Mouse (Mus musculus) testis, adult 2 months (tissue): ENCODE results near the gene Sp9.

Experiments used
- CTCF ChIP-seq: fragments of 200-500 bp; IDR thresholded peaks from 2 replicates; pipeline ENCODE4 v1.5.1; 2012; ENCODE audit warnings: low read depth, mild to moderate bottlenecking, inconsistent platforms, low read length, moderate library complexity; ENCODE audit not compliant: control insufficient read depth, insufficient read depth, insufficient replicate concordance
- POLR2A ChIP-seq: fragments of 200-500 bp; IDR thresholded peaks from 2 replicates; pipeline ENCODE4 v1.6.1; 2012; ENCODE audit warnings: low read depth, mild to moderate bottlenecking, inconsistent platforms, low read length, moderate library complexity; ENCODE audit not compliant: control insufficient read depth

DNA sequence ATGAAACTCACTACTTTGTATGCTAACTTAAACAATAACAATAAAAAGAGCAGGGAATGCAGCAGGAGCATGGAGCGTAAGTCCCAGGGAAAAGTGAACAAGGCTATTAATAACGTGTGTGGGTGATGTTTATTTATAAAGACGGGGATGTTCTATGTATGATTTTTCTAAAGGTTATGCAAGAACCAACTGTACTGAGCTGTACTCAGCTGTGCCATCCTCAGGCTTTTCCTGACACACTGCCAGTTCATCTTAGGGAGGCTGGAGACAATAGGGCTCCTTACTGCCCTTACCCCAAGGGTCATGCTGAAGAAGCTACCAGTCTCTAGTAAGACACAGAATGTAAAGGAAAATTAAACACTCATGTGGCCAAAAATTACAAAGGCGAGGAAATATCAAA lies 19.4 kb downstream of the Sp9 start:
- TF ChIP-seq CTCF (no peak), POLR2A (no peak)
